Mouse (Mus musculus): ENCODE measurements around the gene Ly6f.

Ly6f gene

DNA sequence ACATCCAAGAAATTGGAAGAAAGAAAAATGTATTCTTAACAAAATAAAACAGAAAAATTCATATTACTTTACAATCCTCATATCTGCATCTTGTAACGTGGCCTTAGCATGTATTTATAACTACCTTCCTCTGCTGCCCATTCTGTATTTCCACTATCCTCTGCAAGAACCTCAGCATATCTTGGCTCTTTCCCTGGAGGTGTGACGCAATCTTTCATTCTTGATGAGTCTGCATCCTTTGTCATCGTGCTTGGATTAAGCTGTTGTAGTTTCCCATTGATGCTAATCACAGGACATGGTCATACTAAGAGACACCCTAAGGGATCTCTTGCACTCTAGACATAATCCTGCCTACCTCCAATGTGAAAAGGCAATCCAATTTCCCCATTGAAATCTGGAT, 50.4 kb downstream of the Ly6f start:
- DNase-seq, result no peak

DNA sequence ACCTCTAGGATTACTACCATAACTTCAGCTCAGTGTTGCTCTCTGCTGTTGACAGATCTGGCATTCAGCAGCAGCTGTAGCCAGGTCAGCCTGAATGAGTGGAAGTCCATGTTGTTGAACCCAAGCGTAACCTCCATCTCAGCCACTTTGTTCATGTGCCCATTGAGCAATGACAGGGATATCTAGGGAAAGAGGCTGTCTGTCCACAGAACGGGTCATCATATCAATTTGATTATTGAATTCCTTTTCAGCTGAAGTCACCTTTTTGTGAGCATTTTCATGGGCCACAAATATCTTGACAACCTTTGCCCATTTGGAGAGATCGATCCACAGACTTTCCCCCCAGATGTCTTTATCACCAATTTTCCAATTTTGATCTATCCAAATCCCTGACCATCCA, 51.9 kb downstream of the Ly6f start:
- no peak for DNase-seq
